Mouse (Mus musculus): ENCODE data around the gene Tert. TPM values are rescaled to one million over a fixed set of nuclear protein-coding genes. Genes with fewer than 3 reads are reported as not detected.

Gene Tert
- 4.6 TPM for polyA plus RNA-seq (2017; shearing (Covaris generic))

DNA sequence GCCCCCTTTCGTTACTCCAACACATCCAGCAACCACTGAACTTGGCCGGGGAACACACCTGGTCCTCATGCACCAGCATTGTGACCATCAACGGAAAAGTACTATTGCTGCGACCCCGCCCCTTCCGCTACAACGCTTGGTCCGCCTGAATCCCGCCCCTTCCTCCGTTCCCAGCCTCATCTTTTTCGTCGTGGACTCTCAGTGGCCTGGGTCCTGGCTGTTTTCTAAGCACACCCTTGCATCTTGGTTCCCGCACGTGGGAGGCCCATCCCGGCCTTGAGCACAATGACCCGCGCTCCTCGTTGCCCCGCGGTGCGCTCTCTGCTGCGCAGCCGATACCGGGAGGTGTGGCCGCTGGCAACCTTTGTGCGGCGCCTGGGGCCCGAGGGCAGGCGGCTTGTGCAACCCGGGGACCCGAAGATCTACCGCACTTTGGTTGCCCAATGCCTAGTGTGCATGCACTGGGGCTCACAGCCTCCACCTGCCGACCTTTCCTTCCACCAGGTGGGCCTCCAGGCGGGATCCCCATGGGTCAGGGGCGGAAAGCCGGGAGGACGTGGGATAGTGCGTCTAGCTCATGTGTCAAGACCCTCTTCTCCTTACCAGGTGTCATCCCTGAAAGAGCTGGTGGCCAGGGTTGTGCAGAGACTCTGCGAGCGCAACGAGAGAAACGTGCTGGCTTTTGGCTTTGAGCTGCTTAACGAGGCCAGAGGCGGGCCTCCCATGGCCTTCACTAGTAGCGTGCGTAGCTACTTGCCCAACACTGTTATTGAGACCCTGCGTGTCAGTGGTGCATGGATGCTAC is at the start of gene Tert:
Gene Tert, plus strand, starts transcription at position 167 of the 805 bp plus-strand sequence.

DNA sequence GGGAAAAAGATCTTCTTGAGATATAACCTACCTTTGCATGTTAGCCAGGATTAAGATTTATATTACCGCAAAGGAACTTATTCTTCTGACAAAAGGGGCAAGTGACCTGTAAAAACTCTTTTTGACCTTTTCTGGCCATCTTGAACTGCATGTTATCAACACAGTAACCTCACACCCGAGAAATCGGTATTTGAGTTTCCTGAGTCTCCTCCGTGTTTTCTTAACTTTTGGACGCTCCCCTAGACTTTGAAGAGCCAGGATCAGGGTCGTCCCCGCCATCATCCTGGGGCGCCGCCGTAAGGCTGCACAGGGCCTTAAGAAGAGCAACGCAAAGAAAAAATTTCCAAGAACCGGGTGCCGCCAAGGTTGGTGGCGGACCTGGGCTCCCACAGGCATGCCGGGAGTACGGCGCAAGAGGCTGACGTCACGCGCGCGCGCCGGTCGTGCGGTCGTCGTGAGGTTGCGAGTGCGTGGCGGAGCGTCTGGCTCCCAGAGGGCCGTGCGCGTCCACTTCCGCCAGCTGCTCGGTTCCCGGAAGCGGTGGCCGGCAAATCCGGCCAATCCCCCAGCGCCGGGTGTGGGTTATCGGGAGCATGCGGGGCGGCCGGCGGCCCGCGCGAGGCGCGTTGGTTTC is 23.1 kb upstream of the Tert start, which contains the start of gene Clptm1l:
Gene Clptm1l, plus strand, starts transcription at position 485 of the 634 bp plus-strand sequence.

DNA sequence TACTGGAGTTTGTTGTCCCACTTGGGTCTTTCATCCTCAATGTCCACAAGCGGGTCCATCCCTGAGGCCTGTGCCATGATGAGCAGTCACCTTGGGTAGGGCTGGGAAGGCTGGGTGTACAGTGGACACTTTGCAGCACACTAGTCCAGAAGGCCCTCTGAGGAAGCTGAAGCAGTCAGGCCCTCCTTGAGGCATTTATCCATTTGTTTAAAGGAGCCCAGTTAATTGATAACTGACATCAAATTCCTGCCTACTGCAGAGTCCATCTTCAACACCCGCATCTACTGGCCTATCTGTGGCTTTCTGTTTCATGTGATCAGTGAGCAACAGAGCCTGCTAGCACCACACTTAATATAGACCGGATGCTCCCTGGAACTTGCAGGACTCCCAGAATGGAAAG is 51.1 kb downstream of the Tert start, which contains the start of gene Slc6a18:
Gene Slc6a18, minus strand, starts transcription at position 171 of the 400 bp plus-strand sequence.

Other genes starting within 250 kb of the Tert start
- 25.6 TPM for gene Lpcat1, start 159.7 kb upstream of the Tert start, polyA plus RNA-seq (2017; shearing (Covaris generic))
- gene Slc6a3, start 90.2 kb upstream of the Tert start, polyA plus RNA-seq (2017; shearing (Covaris generic)) = 0.18 TPM
- gene Clptm1l, start 22.9 kb upstream of the Tert start, polyA plus RNA-seq (2017; shearing (Covaris generic)) = 138 TPM
- gene Slc6a18, start 51.1 kb downstream of the Tert start, polyA plus RNA-seq (2017; shearing (Covaris generic)) = not detected
- not detected for gene Slc6a19, start 78.0 kb downstream of the Tert start, polyA plus RNA-seq (2017; shearing (Covaris generic))
- 66.3 TPM for gene Slc12a7, start 106.2 kb downstream of the Tert start, polyA plus RNA-seq (2017; shearing (Covaris generic))
- gene Nkd2, start 220.7 kb downstream of the Tert start, polyA plus RNA-seq (2017; shearing (Covaris generic)) = 0.61 TPM

All from effector memory CD4-positive, alpha-beta T cell, adult 7 months (primary cell).